Mouse (Mus musculus): ENCODE measurements at regions not wholly inside any gene's neighbourhood (a gene's known extent, or its start where the extent isn't known, plus 50 kb on each side); places are given as distances from the start of the nearest gene placed in this dataset.

- no peaks in the 10 kb centered on the region for H3K9me3 ChIP-seq
- H3K27ac ChIP-seq, result no peak overlapping the region
- H3K27me3 ChIP-seq (replicated peaks), result no peaks in the 10 kb centered on the region
- H3K9ac ChIP-seq, result no peak overlapping the region
- ATAC-seq (ENCODE audit: low FRiP score, low read depth), result no peak
- no peaks in the 10 kb centered on the region for H3K36me3 ChIP-seq
- H3K4me1 ChIP-seq, result no peaks in the 10 kb centered on the region
- H3K4me3 ChIP-seq, result no peak overlapping the region
- no peak overlapping the region for H3K4me2 ChIP-seq (replicated peaks)
- WGBS, result 79% methylated on average over 7 of the region's 7 CpGs
Measured at GRCm38 (mm10) chr3:129386522-129386921, 54.0 kb upstream of the Enpep start.

- 91% methylated on average over 11 of the region's 11 CpGs for WGBS
- ATAC-seq (ENCODE audit: low FRiP score, low read depth), result no peak
Measured at GRCm38 (mm10) chr3:129390506-129390905, 58.0 kb upstream of the Enpep start.

GRCm38 (mm10) chr3:129391888-129392813 lies 59.6 kb upstream of the Enpep start:
- 64% methylated on average over 14 of the region's 14 CpGs for WGBS

More at GRCm38 (mm10) chr3:129390506-129390905, 58.0 kb upstream of the Enpep start:
- Histone ChIP-seq H3K4me3 (no peak overlapping the region), H3K4me2 (replicated peaks) (no peak overlapping the region), H3K27ac (no peak overlapping the region), H3K9me3 (no peaks in the 10 kb centered on the region), H3K4me1 (no peaks in the 10 kb centered on the region; the same call in 1 of the 2 replicates), H3K9ac (no peak overlapping the region), H3K36me3 (no peaks in the 10 kb centered on the region), H3K27me3 (replicated peaks) (no peaks in the 10 kb centered on the region)

GRCm38 (mm10) chr3:129392814-129393804 lies 60.6 kb upstream of the Enpep start:
- Histone ChIP-seq H3K9ac (no peak overlapping the region), H3K27ac (no peak overlapping the region), H3K27me3 (replicated peaks) (no peaks in the 10 kb centered on the region), H3K4me3 (no peak overlapping the region), H3K9me3 (no peaks in the 10 kb centered on the region), H3K36me3 (no peaks in the 10 kb centered on the region), H3K4me1 (no peaks in the 10 kb centered on the region; the same call in 1 of the 2 replicates), H3K4me2 (replicated peaks) (peak overlapping the region; percentile 17)
- WGBS, result 70% methylated on average over 23 of the region's 23 CpGs
- no peak for ATAC-seq (ENCODE audit: low FRiP score, low read depth)

More at GRCm38 (mm10) chr3:129391888-129392813, 59.6 kb upstream of the Enpep start:
- Histone ChIP-seq H3K9ac (no peak overlapping the region), H3K9me3 (no peaks in the 10 kb centered on the region), H3K4me1 (no peaks in the 10 kb centered on the region; the same call in 1 of the 2 replicates), H3K36me3 (no peaks in the 10 kb centered on the region), H3K4me3 (no peak overlapping the region), H3K27me3 (replicated peaks) (no peaks in the 10 kb centered on the region), H3K27ac (no peak overlapping the region), H3K4me2 (replicated peaks) (no peak overlapping the region)
- ATAC-seq (ENCODE audit: low FRiP score, low read depth), result no peak

GRCm38 (mm10) chr3:129397481-129397880 lies 65.0 kb upstream of the Enpep start:
- Histone ChIP-seq H3K27ac (no peak overlapping the region), H3K36me3 (no peaks in the 10 kb centered on the region), H3K4me2 (replicated peaks) (no peak overlapping the region), H3K4me3 (no peak overlapping the region), H3K27me3 (replicated peaks) (no peaks in the 10 kb centered on the region), H3K9ac (no peak overlapping the region), H3K4me1 (no peaks in the 10 kb centered on the region; the same call in 1 of the 2 replicates), H3K9me3 (no peaks in the 10 kb centered on the region)
- ATAC-seq (ENCODE audit: low FRiP score, low read depth), result no peak
- WGBS, result 73% methylated on average over 4 of the region's 4 CpGs

GRCm38 (mm10) chr3:129400092-129400924 lies 67.8 kb upstream of the Enpep start:
- H3K4me1 ChIP-seq, result no peaks in the 10 kb centered on the region
- no peak overlapping the region for H3K4me3 ChIP-seq
- no peaks in the 10 kb centered on the region for H3K36me3 ChIP-seq
- WGBS, result 55% methylated on average over 12 of the region's 12 CpGs
- peak; percentile 45; the same call in 1 of the 2 replicates for ATAC-seq (ENCODE audit: low FRiP score, low read depth)
- H3K9me3 ChIP-seq, result no peaks in the 10 kb centered on the region
- H3K4me2 ChIP-seq (replicated peaks), result no peak overlapping the region
- no peak overlapping the region for H3K27ac ChIP-seq
- no peak overlapping the region for H3K9ac ChIP-seq
- no peaks in the 10 kb centered on the region for H3K27me3 ChIP-seq (replicated peaks)

GRCm38 (mm10) chr3:129411389-129412054 lies 79.0 kb upstream of the Enpep start:
- H3K9ac ChIP-seq, result no peak overlapping the region
- H3K27me3 ChIP-seq (replicated peaks), result no peaks in the 10 kb centered on the region
- no peak overlapping the region for H3K4me3 ChIP-seq
- no peak for ATAC-seq (ENCODE audit: low FRiP score, low read depth)
- WGBS, result 88% methylated on average over 13 of the region's 13 CpGs
- H3K36me3 ChIP-seq, result no peaks in the 10 kb centered on the region
- no peaks in the 10 kb centered on the region for H3K9me3 ChIP-seq
- no peak overlapping the region for H3K27ac ChIP-seq
- H3K4me2 ChIP-seq (replicated peaks), result no peak overlapping the region
- no peaks in the 10 kb centered on the region for H3K4me1 ChIP-seq

- no peak for ATAC-seq (ENCODE audit: low FRiP score, low read depth)
Measured at GRCm38 (mm10) chr3:129412126-129412960, 79.8 kb upstream of the Enpep start.

GRCm38 (mm10) chr3:129412961-129413246 lies 80.4 kb upstream of the Enpep start:
- Histone ChIP-seq H3K4me1 (no peaks in the 10 kb centered on the region), H3K9ac (no peak overlapping the region), H3K27ac (no peak overlapping the region), H3K4me3 (no peak overlapping the region), H3K9me3 (no peaks in the 10 kb centered on the region), H3K27me3 (replicated peaks) (no peaks in the 10 kb centered on the region), H3K4me2 (replicated peaks) (no peak overlapping the region), H3K36me3 (no peaks in the 10 kb centered on the region)
- 92% methylated on average over 8 of the region's 8 CpGs for WGBS
- ATAC-seq (ENCODE audit: low FRiP score, low read depth), result no peak

More at GRCm38 (mm10) chr3:129412126-129412960, 79.8 kb upstream of the Enpep start:
- no peak overlapping the region for H3K27ac ChIP-seq
- H3K4me3 ChIP-seq, result no peak overlapping the region
- no peaks in the 10 kb centered on the region for H3K36me3 ChIP-seq
- no peaks in the 10 kb centered on the region for H3K9me3 ChIP-seq
- H3K9ac ChIP-seq, result no peak overlapping the region
- no peak overlapping the region for H3K4me2 ChIP-seq (replicated peaks)
- WGBS, result 74% methylated on average over 11 of the region's 11 CpGs
- H3K4me1 ChIP-seq, result no peaks in the 10 kb centered on the region
- no peaks in the 10 kb centered on the region for H3K27me3 ChIP-seq (replicated peaks)

GRCm38 (mm10) chr3:129415656-129416055 lies 83.1 kb upstream of the Enpep start:
- no peak overlapping the region for H3K4me2 ChIP-seq (replicated peaks)
- no peak overlapping the region for H3K27ac ChIP-seq
- H3K4me3 ChIP-seq, result no peak overlapping the region
- WGBS, result 85% methylated on average over 5 of the region's 5 CpGs
- H3K9me3 ChIP-seq, result no peaks in the 10 kb centered on the region
- no peaks in the 10 kb centered on the region for H3K4me1 ChIP-seq
- no peak overlapping the region for H3K9ac ChIP-seq
- no peaks in the 10 kb centered on the region for H3K36me3 ChIP-seq
- no peak for ATAC-seq (ENCODE audit: low FRiP score, low read depth)
- no peaks in the 10 kb centered on the region for H3K27me3 ChIP-seq (replicated peaks)
